Comparison of ENCODE assay signal across 8 mouse cellular contexts in genomic region chr7:80554180-80555021, GRCm38 (mm10). TPM values are rescaled to one million over a fixed set of nuclear protein-coding genes. Genes with fewer than 3 reads are reported as not detected.
DNase-seq lines count a peak whose midpoint lies in the region; ATAC-seq lines count a peak whose summit lies in the region.

No protein-coding gene starts in this region.

- H3K27me3 ChIP-seq in liver, embryonic 15.5 days, result no peaks in the 10 kb centered on the region
- H3K27me3 ChIP-seq in stomach, embryonic 14.5 days (ENCODE audit: control insufficient read depth, insufficient read depth, low read length), result no peaks in the 10 kb centered on the region
- H3K27me3 ChIP-seq in midbrain, embryonic 16.5 days (ENCODE audit: control insufficient read depth, insufficient read depth, low read depth, low read length), result no peaks in the 10 kb centered on the region

- H3K4me2 ChIP-seq in liver, embryonic 15.5 days, result 0 out of 2 replicates have a peak overlapping the region, but pooled peaks have one; percentile 7
- no peak overlapping the region for H3K4me2 ChIP-seq in stomach, embryonic 14.5 days (replicated peaks; ENCODE audit: low read depth, low read length)
- no peak overlapping the region for H3K4me2 ChIP-seq in midbrain, embryonic 16.5 days (ENCODE audit: low read length)

- no peak overlapping the region; the same call in 1 of the 2 replicates for H3K27ac ChIP-seq in liver, embryonic 15.5 days (replicated peaks)
- H3K27ac ChIP-seq in stomach, embryonic 14.5 days (ENCODE audit: low read length), result 0 out of 2 replicates have a peak overlapping the region, but pooled peaks have one; percentile 33
- H3K27ac ChIP-seq in midbrain, embryonic 16.5 days (ENCODE audit: low read length), result no peak overlapping the region

- H3K4me3 ChIP-seq in liver, embryonic 15.5 days (replicated peaks), result no peak overlapping the region
- no peak overlapping the region for H3K4me3 ChIP-seq in stomach, embryonic 14.5 days (ENCODE audit: low read depth, low read length)
- no peak overlapping the region for H3K4me3 ChIP-seq in midbrain, embryonic 16.5 days (ENCODE audit: low read depth, low read length)

- H3K9ac ChIP-seq in liver, embryonic 15.5 days, result no peak overlapping the region
- H3K9ac ChIP-seq in stomach, embryonic 14.5 days (replicated peaks; ENCODE audit: low read depth, low read length), result no peak overlapping the region
- H3K9ac ChIP-seq in midbrain, embryonic 16.5 days (ENCODE audit: low read depth, low read length), result no peak overlapping the region

- peak; percentile 54 for ATAC-seq in common myeloid progenitor, adult 5-6 weeks (replicated peaks; ENCODE audit: low read depth, poor library complexity, severe bottlenecking)
- peak; percentile 94 for ATAC-seq in inflammation-experienced regulatory T-cells, adult 6 months
- no peak for ATAC-seq in liver, embryonic 15.5 days (ENCODE audit: insufficient read depth)
- ATAC-seq in stomach, embryonic 14.5 days (ENCODE audit: insufficient number of reproducible peaks, insufficient read depth, low FRiP score, low read depth), result 0 out of 2 replicates have a peak, but pooled peaks have one; percentile 40
- no peak for ATAC-seq in midbrain, embryonic 16.5 days

- 52% methylated on average over 22 of the region's 22 CpGs for WGBS in liver, embryonic 15.5 days (ENCODE audit: insufficient replicate concordance)
- 51% methylated on average over 22 of the region's 22 CpGs for WGBS in stomach, embryonic 14.5 days
- 77% methylated on average over 22 of the region's 22 CpGs for WGBS in midbrain, embryonic 16.5 days

- peak; percentile 50 for DNase-seq in layer of hippocampus, adult 9-11 months
- no peak for DNase-seq in layer of hippocampus, postnatal 36 days
- DNase-seq in gastrocnemius, postnatal 25 days, result no peak

- peaks cover 11% of the 10 kb centered on the region for H3K4me1 ChIP-seq in liver, embryonic 15.5 days (replicated peaks)
- 0 out of 2 replicates have a peak, but pooled peaks cover 3% of the 10 kb centered on the region for H3K4me1 ChIP-seq in stomach, embryonic 14.5 days (ENCODE audit: control insufficient read depth, insufficient read depth, low read length)
- no peaks in the 10 kb centered on the region for H3K4me1 ChIP-seq in midbrain, embryonic 16.5 days (ENCODE audit: control insufficient read depth, insufficient read depth, low read length)

- H3K9me3 ChIP-seq in liver, embryonic 15.5 days (replicated peaks), result no peaks in the 10 kb centered on the region
- H3K9me3 ChIP-seq in stomach, embryonic 14.5 days (ENCODE audit: control insufficient read depth, low read depth, low read length), result no peaks in the 10 kb centered on the region
- H3K9me3 ChIP-seq in midbrain, embryonic 16.5 days (replicated peaks; ENCODE audit: control insufficient read depth, low read length, poor library complexity, severe bottlenecking), result no peaks in the 10 kb centered on the region

- no peaks in the 10 kb centered on the region for H3K36me3 ChIP-seq in liver, embryonic 15.5 days (replicated peaks)
- H3K36me3 ChIP-seq in stomach, embryonic 14.5 days (ENCODE audit: control insufficient read depth, insufficient read depth, low read length), result no peaks in the 10 kb centered on the region
- no peaks in the 10 kb centered on the region for H3K36me3 ChIP-seq in midbrain, embryonic 16.5 days (ENCODE audit: control insufficient read depth, insufficient read depth, low read length)

RNA-seq across cellular contexts. Expression of gene Blm, which starts 19.5 kb away (rescaled TPM):
- 1 to 10 TPM; 2.0 to 4.7 TPM for total RNA-seq in layer of hippocampus, postnatal 36 days (2021)
- total RNA-seq in common myeloid progenitor, adult 5-6 weeks (2017), result 66.2 and 79.5 TPM in 2 replicates
- polyA plus RNA-seq in inflammation-experienced regulatory T-cells, adult 6 months (2017; shearing (Covaris generic)), result 10 to 100 TPM in 1 of 3 experiments, 1 to 10 TPM in 2; 6.5 to 10.1 (median 9.6) TPM
- 25.5 and 27.4 TPM in 2 replicates for polyA plus RNA-seq in liver, embryonic 15.5 days (2015; fragmentation: Nextera tagmentation; extraction: Ambion mirVana)
- 24.0 and 26.2 TPM in 2 replicates for polyA plus RNA-seq in stomach, embryonic 14.5 days (2014; fragmentation: Nextera tagmentation; extraction: Ambion mirVana)
- total RNA-seq in gastrocnemius, postnatal 25 days (2021), result 1 to 10 TPM in 1 of 2 experiments, under 1 TPM in 1; 0.94 to 1.3 TPM
- 6.8 and 8.7 TPM in 2 replicates for polyA plus RNA-seq in midbrain, embryonic 16.5 days (2015; fragmentation: Nextera tagmentation; extraction: Ambion mirVana)

Comparison
In these comparisons a context has a peak if more than half of its experiments do, and no peak if none do; other contexts are left out.
1. ATAC-seq: peak in common myeloid progenitor, adult 5-6 weeks (single experiment), inflammation-experienced regulatory T-cells, adult 6 months (single experiment) and stomach, embryonic 14.5 days (single experiment); none in liver, embryonic 15.5 days (single experiment) and midbrain, embryonic 16.5 days (single experiment).